Mouse (Mus musculus) kidney, embryonic 16.5 days (tissue): ENCODE measurements at regions not wholly inside any gene's neighbourhood (a gene's known extent, or its start where the extent isn't known, plus 50 kb on each side); places are given as distances from the start of the nearest gene placed in this dataset.

Experiments used
- ATAC-seq: fragments of 200-750 bp; cut with Nextera tagmentation; 2 replicates; pipeline ENCODE4 v1.8.0; 2017; ENCODE audit warnings: moderate TSS enrichment; ENCODE audit not compliant: low FRiP score, low TSS enrichment
- H3K27ac ChIP-seq: fragments of 300-500 bp; sonication (generic); 2 replicates; pipeline ENCODE4 v1.5.1; 2014; ENCODE audit warnings: low read length
- H3K27me3 ChIP-seq: fragments of 300-500 bp; sonication (generic); 2 replicates; pipeline ENCODE4 v1.6.1; 2014; ENCODE audit warnings: low read length, control low read depth, mixed read lengths; ENCODE audit not compliant: insufficient read depth
- H3K36me3 ChIP-seq: fragments of 300-500 bp; sonication (generic); 2 replicates; pipeline ENCODE4 v1.6.1; 2014; ENCODE audit warnings: low read length, control low read depth, mixed read lengths; ENCODE audit not compliant: insufficient read depth
- H3K4me1 ChIP-seq: fragments of 300-500 bp; sonication (generic); 2 replicates; pipeline ENCODE4 v1.6.1; 2014; ENCODE audit warnings: low read length, control low read depth, mixed read lengths; ENCODE audit not compliant: insufficient read depth
- H3K4me2 ChIP-seq: fragments of 300-500 bp; sonication (generic); replicated peaks from 2 replicates; pipeline ENCODE4 v1.6.1; 2014; ENCODE audit warnings: low read depth, low read length
- H3K4me3 ChIP-seq: fragments of 300-500 bp; sonication (generic); 2 replicates; pipeline ENCODE4 v1.5.1; 2014; ENCODE audit warnings: mild to moderate bottlenecking, low read length
- H3K9ac ChIP-seq: fragments of 300-500 bp; sonication (generic); replicated peaks from 2 replicates; pipeline ENCODE4 v1.6.1; 2014; ENCODE audit warnings: low read length
- H3K9me3 ChIP-seq: fragments of 300-500 bp; sonication (generic); 2 replicates; pipeline ENCODE4 v1.6.1; 2016; ENCODE audit warnings: low read length, control low read depth
- WGBS: fragments of 180-500 bp; shearing (Covaris S2); extraction: QIAGEN DNeasy Blood & Tissue Kit; methylation state at CpG from one replicate; pipeline ENCODE4 v1.1.7; 2014; 5-methylcytosine and 5-hydroxymethylcytosine counted together

DNA sequence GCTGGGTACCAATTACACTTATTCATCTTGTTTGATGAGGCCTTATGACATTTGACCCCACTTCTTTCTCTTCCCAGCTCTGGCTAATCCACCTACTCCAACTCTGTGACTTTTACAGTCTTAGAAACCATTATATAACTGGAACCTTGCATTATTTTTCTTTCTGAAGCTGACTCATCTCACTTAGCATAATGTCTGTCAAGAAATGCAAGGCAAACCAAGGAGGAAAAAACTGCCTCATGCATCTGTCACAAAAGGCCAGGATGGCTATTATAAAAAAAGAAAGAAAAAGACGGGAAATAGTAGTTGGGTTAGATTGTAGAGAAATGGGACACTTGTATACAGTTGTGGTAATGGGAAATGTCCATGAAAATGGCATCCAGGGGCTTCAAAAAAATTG, 141.9 kb downstream of the Slc35b3 start:
- no peak overlapping the region for H3K27ac ChIP-seq
- H3K27me3 ChIP-seq = no peaks in the 10 kb centered on the region
- ATAC-seq = no peak
- WGBS = 86% methylated on average over 1 of the region's 1 CpGs
- H3K9ac ChIP-seq = no peak overlapping the region
- no peaks in the 10 kb centered on the region for H3K4me1 ChIP-seq
- H3K4me3 ChIP-seq = no peak overlapping the region
- no peak overlapping the region for H3K4me2 ChIP-seq
- no peaks in the 10 kb centered on the region for H3K9me3 ChIP-seq
- H3K36me3 ChIP-seq = no peaks in the 10 kb centered on the region

DNA sequence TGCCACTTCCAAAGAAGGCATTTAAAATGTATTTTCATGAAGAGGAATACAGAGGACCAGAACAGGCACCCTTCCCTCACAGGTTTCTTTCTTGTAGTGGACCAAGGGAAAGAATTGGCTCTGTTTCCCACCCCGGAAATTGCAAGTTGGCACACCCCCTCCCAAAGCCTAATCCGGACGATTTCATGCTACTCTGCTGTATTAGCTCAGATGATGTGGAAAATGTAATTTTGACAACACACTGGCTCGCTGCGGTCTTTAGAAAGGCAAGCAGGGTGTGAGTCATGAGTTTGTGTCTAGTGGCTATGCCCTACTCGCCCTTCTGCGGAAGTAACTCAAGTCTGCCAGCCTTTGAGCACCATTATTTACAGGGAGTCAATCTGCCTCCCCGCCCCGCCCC, 144.4 kb downstream of the Slc35b3 start:
- no peak for ATAC-seq
- Histone ChIP-seq H3K9ac (no peak overlapping the region), H3K36me3 (no peaks in the 10 kb centered on the region), H3K27ac (no peak overlapping the region), H3K27me3 (no peaks in the 10 kb centered on the region), H3K9me3 (no peaks in the 10 kb centered on the region), H3K4me3 (no peak overlapping the region), H3K4me1 (no peaks in the 10 kb centered on the region), H3K4me2 (no peak overlapping the region)
- WGBS = 81% methylated on average over 9 of the region's 9 CpGs

DNA sequence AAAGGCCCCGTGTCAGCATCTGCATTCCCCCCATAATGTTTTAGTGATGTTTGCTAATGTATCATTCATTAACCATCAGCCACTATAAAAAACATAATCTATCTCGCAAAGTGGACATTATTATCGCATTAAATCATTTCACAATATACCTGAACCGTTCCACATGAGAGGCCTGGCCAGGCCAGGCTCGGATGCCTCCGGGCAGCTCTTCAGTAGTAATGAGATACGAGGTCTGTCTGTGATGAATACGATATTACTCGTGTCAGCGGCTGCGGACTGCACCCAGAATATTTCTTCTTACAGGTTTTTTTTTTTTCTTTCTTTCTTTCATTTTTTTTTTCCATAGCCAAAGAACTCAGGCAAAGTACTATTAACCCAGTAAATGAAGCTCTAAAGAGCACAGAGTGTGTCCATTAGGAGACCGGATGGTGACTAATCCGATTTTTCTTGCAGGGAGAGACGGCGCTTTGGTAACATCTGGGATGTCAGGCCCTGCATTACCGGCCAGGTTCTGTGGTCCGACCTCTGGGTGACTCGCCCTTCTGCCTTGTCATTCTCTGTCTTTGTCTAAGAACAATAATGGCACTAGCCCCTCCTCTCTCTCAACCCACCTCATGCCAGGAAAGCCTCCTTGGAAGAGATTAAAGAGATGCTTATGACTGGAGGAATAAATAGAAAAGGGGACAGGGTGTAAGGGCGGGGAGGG, 145.5 kb downstream of the Slc35b3 start:
- Histone ChIP-seq H3K36me3 (no peaks in the 10 kb centered on the region), H3K4me3 (no peak overlapping the region), H3K27ac (no peak overlapping the region), H3K9ac (no peak overlapping the region), H3K4me2 (no peak overlapping the region), H3K9me3 (no peaks in the 10 kb centered on the region), H3K27me3 (no peaks in the 10 kb centered on the region), H3K4me1 (no peaks in the 10 kb centered on the region)
- 83% methylated on average over 19 of the region's 19 CpGs for WGBS
- ATAC-seq = no peak

DNA sequence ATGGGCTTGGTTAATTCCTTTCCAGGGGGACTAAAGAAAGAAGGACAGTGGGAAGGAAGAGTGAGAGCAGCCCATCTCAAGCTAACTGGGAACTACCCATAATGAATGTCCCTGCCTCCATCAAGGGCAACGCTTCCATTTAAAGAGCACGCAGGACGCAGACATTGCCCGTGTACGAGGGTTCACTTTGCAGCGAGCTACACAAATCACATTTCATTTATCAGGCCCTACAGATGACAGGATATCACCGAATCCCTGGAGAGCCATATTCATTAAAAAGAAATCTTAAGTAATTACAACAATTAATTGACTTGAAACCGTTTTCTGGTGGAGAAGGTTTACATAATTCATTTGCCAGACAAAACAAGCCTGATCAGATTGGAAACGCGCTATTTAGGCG, 139.7 kb upstream of the Eef1e1 start:
- Histone ChIP-seq H3K9me3 (no peaks in the 10 kb centered on the region), H3K36me3 (no peaks in the 10 kb centered on the region), H3K27me3 (no peaks in the 10 kb centered on the region), H3K9ac (no peak overlapping the region), H3K27ac (no peak overlapping the region), H3K4me1 (no peaks in the 10 kb centered on the region), H3K4me2 (no peak overlapping the region), H3K4me3 (no peak overlapping the region)
- WGBS = 85% methylated on average over 11 of the region's 11 CpGs
- ATAC-seq = no peak

DNA sequence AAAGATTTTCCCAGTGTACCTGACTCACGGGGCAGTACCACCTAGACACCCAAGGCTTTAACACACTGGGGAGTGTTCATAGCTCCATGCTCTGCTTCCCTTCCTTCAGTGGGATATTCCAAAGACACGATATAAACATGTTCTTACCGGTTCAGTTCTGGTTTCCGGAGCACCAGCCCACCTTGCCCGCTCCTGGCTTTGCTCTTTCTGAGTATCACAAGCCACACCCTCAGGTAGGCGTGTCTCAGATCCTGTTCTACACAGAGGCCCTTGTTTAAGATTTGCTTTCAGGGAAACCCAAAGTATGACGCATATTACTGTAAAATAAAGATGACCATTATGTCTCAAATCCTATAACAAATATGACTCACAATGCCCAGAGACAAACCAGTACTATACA, 134.6 kb upstream of the Eef1e1 start:
- Histone ChIP-seq H3K27ac (no peak overlapping the region), H3K9ac (no peak overlapping the region), H3K4me2 (no peak overlapping the region), H3K36me3 (no peaks in the 10 kb centered on the region), H3K9me3 (no peaks in the 10 kb centered on the region), H3K27me3 (no peaks in the 10 kb centered on the region), H3K4me1 (no peaks in the 10 kb centered on the region), H3K4me3 (no peak overlapping the region)
- ATAC-seq = no peak
- WGBS = 35% methylated on average over 7 of the region's 7 CpGs

DNA sequence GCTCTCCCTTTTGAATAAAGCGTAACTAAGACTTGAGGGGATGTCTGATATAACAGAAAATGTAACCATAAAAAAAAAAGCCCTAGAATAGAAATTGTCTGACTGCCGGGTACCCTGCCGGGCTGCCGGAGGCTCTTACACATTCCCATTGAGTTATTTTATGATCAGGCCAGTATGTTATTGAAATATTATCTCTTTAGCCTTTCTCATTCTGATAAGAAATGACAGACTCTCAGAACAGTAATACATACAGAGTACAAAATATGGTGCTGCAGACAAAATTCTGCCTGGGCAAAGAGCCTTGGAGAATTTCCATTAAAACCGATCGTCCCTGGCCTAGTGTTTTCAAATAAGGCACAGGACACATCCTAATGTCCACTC, 121.8 kb upstream of the Eef1e1 start:
- Histone ChIP-seq H3K27me3 (no peaks in the 10 kb centered on the region), H3K9ac (no peak overlapping the region), H3K27ac (no peak overlapping the region), H3K9me3 (no peaks in the 10 kb centered on the region), H3K4me1 (0 out of 2 replicates have a peak, but pooled peaks cover 2% of the 10 kb centered on the region), H3K36me3 (no peaks in the 10 kb centered on the region), H3K4me2 (no peak overlapping the region), H3K4me3 (no peak overlapping the region)
- ATAC-seq = no peak
- 80% methylated on average over 6 of the region's 6 CpGs for WGBS

GRCm38 (mm10) chr13:38779984-38780629, 121.2 kb upstream of the Eef1e1 start:
- H3K9ac ChIP-seq = no peak overlapping the region
- H3K9me3 ChIP-seq = no peaks in the 10 kb centered on the region
- 0 out of 2 replicates have a peak, but pooled peaks cover 2% of the 10 kb centered on the region for H3K4me1 ChIP-seq
- H3K4me3 ChIP-seq = no peak overlapping the region
- WGBS = 58% methylated on average over 14 of the region's 14 CpGs
- no peaks in the 10 kb centered on the region for H3K27me3 ChIP-seq
- no peak for ATAC-seq
- H3K4me2 ChIP-seq = no peak overlapping the region
- H3K27ac ChIP-seq = no peak overlapping the region
- H3K36me3 ChIP-seq = no peaks in the 10 kb centered on the region

GRCm38 (mm10) chr13:38776546-38776945, 117.7 kb upstream of the Eef1e1 start:
- 59% methylated on average over 3 of the region's 3 CpGs for WGBS
- Histone ChIP-seq H3K4me1 (0 out of 2 replicates have a peak, but pooled peaks cover 2% of the 10 kb centered on the region), H3K27me3 (no peaks in the 10 kb centered on the region), H3K27ac (no peak overlapping the region), H3K4me2 (no peak overlapping the region), H3K36me3 (no peaks in the 10 kb centered on the region), H3K9ac (no peak overlapping the region), H3K9me3 (no peaks in the 10 kb centered on the region), H3K4me3 (no peak overlapping the region)
- ATAC-seq = no peak

GRCm38 (mm10) chr13:38772996-38773395, 114.1 kb upstream of the Eef1e1 start:
- Histone ChIP-seq H3K9ac (no peak overlapping the region), H3K4me3 (no peak overlapping the region), H3K36me3 (no peaks in the 10 kb centered on the region), H3K9me3 (no peaks in the 10 kb centered on the region), H3K4me2 (no peak overlapping the region), H3K4me1 (no peaks in the 10 kb centered on the region), H3K27me3 (no peaks in the 10 kb centered on the region), H3K27ac (no peak overlapping the region)
- WGBS = 37% methylated on average over 6 of the region's 6 CpGs
- ATAC-seq = no peak

DNA sequence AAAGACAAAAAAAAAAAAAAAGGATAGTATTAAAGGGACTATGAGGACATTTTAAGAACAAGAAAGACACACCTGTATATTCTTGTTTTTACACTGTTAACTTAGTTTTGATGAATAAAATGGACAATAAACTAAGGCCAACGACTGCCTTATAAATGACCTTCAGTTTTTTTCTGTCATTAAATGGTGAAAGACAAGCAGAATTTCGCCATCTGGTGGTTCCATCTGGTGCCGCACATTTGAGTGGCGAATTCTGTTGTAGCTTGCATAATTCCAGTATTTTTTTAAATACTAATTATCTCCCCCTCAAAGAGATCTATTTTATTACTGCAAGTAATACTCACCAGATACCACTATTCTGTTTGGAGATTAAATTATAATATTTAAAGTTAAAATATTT, 107.3 kb upstream of the Eef1e1 start:
- H3K9me3 ChIP-seq = no peaks in the 10 kb centered on the region
- H3K36me3 ChIP-seq = no peaks in the 10 kb centered on the region
- no peak for ATAC-seq
- no peak overlapping the region for H3K4me3 ChIP-seq
- no peaks in the 10 kb centered on the region for H3K4me1 ChIP-seq
- 47% methylated on average over 4 of the region's 4 CpGs for WGBS
- H3K27me3 ChIP-seq = no peaks in the 10 kb centered on the region
- H3K9ac ChIP-seq = no peak overlapping the region
- no peak overlapping the region for H3K4me2 ChIP-seq
- H3K27ac ChIP-seq = no peak overlapping the region
